Mouse (Mus musculus): ENCODE results near the gene Kansl1. TPM values are rescaled to one million over a fixed set of nuclear protein-coding genes. Genes with fewer than 3 reads are reported as not detected.

The Kansl1 gene
- total RNA-seq, 1 experiment, result 37.7 TPM

GRCm38 (mm10) chr11:104431807-104432206 lies 36.9 kb downstream of the Kansl1 start:
- no peaks in the 10 kb centered on the region; a peak in 1 of 4 replicates for H3K4me1 ChIP-seq (ENCODE audit: control insufficient read depth in 2 of 2, insufficient read depth in 2 of 2, low read length in 2 of 2, poor library complexity in 1 of 2)
- in situ Hi-C loops (cut with MboI; ENCODE audit: low sequenced_read_pairs in 2 of 2, unreplicated experiment in 2 of 2), result no loop called here
- no peak overlapping the region for H3K4me3 ChIP-seq (ENCODE audit: insufficient read depth in 1 of 2, low read depth in 1 of 2, low read length in 2 of 2, poor library complexity in 1 of 2, severe bottlenecking in 1 of 2)
- H3K36me3 ChIP-seq (ENCODE audit: control insufficient read depth, insufficient read depth, low read length, poor library complexity, severe bottlenecking), result no peaks in the 10 kb centered on the region
- TF ChIP-seq HCFC1 (IDR thresholded peaks at IDR 0.05; ENCODE audit: borderline replicate concordance, insufficient read depth, low read length), result no peak
- TF ChIP-seq ZNF384 (IDR thresholded peaks at IDR 0.05; ENCODE audit: low read depth, low read length), result no peak
- no peak for TF ChIP-seq CHD2 (IDR thresholded peaks at IDR 0.05; ENCODE audit: low read depth, low read length)
- TF ChIP-seq ZC3H11A (IDR thresholded peaks at IDR 0.05; ENCODE audit: borderline replicate concordance, low read depth, low read length), result no peak
- no peak overlapping the region for H3K9ac ChIP-seq (ENCODE audit: insufficient read depth, low read depth, low read length, poor library complexity, severe bottlenecking)
- DNase-seq (ENCODE audit: low read depth, low spot score), result no peak
- H3K9me3 ChIP-seq (ENCODE audit: control insufficient read depth, insufficient read depth, low read depth, low read length), result no peaks in the 10 kb centered on the region
- H3K27ac ChIP-seq (ENCODE audit: insufficient read depth, low read depth, low read length, poor library complexity, severe bottlenecking), result no peak overlapping the region

- DNase-seq (ENCODE audit: low read depth, low spot score), result no peak
- in situ Hi-C loops (cut with MboI; ENCODE audit: low sequenced_read_pairs in 2 of 2, unreplicated experiment in 2 of 2), result no loop called here
- no peaks in the 10 kb centered on the region for H3K9me3 ChIP-seq (ENCODE audit: control insufficient read depth, insufficient read depth, low read depth, low read length)
- H3K9ac ChIP-seq (ENCODE audit: insufficient read depth, low read depth, low read length, poor library complexity, severe bottlenecking), result peak overlapping the region; percentile 50; the same call in 1 of the 2 replicates
- H3K4me1 ChIP-seq (ENCODE audit: control insufficient read depth in 2 of 2, insufficient read depth in 2 of 2, low read length in 2 of 2, poor library complexity in 1 of 2), result 0 out of 4 replicates have a peak, but pooled peaks cover 0 to 1% of the 10 kb centered on the region in 2 experiments
- H3K4me3 ChIP-seq (ENCODE audit: insufficient read depth in 1 of 2, low read depth in 1 of 2, low read length in 2 of 2, poor library complexity in 1 of 2, severe bottlenecking in 1 of 2), result peak overlapping the region; percentile 44 to 50; a peak in 3 of 4 replicates
- TF ChIP-seq MAFK (IDR thresholded peaks at IDR 0.05; ENCODE audit: insufficient read depth, low read depth, low read length) (no peak), ZNF384 (IDR thresholded peaks at IDR 0.05; ENCODE audit: low read depth, low read length) (no peak), ZC3H11A (IDR thresholded peaks at IDR 0.05; ENCODE audit: borderline replicate concordance, low read depth, low read length) (no peak), CHD2 (IDR thresholded peaks at IDR 0.05; ENCODE audit: low read depth, low read length) (no peak), HCFC1 (IDR thresholded peaks at IDR 0.05; ENCODE audit: borderline replicate concordance, insufficient read depth, low read length) (no peak)
- H3K27ac ChIP-seq (ENCODE audit: insufficient read depth, low read depth, low read length, poor library complexity, severe bottlenecking), result no peak overlapping the region
- peaks cover 12% of the 10 kb centered on the region for H3K36me3 ChIP-seq (ENCODE audit: control insufficient read depth, insufficient read depth, low read length, poor library complexity, severe bottlenecking)
Measured at GRCm38 (mm10) chr11:104424727-104425416, 43.8 kb downstream of the Kansl1 start.

- Histone ChIP-seq H3K4me1 (ENCODE audit: control insufficient read depth in 2 of 2, insufficient read depth in 2 of 2, low read length in 2 of 2, poor library complexity in 1 of 2) (no peaks in the 10 kb centered on the region), H3K36me3 (ENCODE audit: control insufficient read depth, insufficient read depth, low read length, poor library complexity, severe bottlenecking) (peaks cover 2% of the 10 kb centered on the region), H3K9ac (ENCODE audit: insufficient read depth, low read depth, low read length, poor library complexity, severe bottlenecking) (no peak overlapping the region), H3K27ac (ENCODE audit: insufficient read depth, low read depth, low read length, poor library complexity, severe bottlenecking) (no peak overlapping the region), H3K9me3 (ENCODE audit: control insufficient read depth, insufficient read depth, low read depth, low read length) (no peaks in the 10 kb centered on the region), H3K4me3 (ENCODE audit: insufficient read depth in 1 of 2, low read depth in 1 of 2, low read length in 2 of 2, poor library complexity in 1 of 2, severe bottlenecking in 1 of 2) (no peak overlapping the region)
- TF ChIP-seq ZC3H11A (IDR thresholded peaks at IDR 0.05; ENCODE audit: borderline replicate concordance, low read depth, low read length) (no peak), ZNF384 (IDR thresholded peaks at IDR 0.05; ENCODE audit: low read depth, low read length) (no peak), CHD2 (IDR thresholded peaks at IDR 0.05; ENCODE audit: low read depth, low read length) (no peak), MAFK (IDR thresholded peaks at IDR 0.05; ENCODE audit: insufficient read depth, low read depth, low read length) (no peak), HCFC1 (IDR thresholded peaks at IDR 0.05; ENCODE audit: borderline replicate concordance, insufficient read depth, low read length) (no peak)
- in situ Hi-C loops (cut with MboI; ENCODE audit: low sequenced_read_pairs in 2 of 2, unreplicated experiment in 2 of 2), result no loop called here
- DNase-seq (ENCODE audit: low read depth, low spot score), result no peak
Measured at GRCm38 (mm10) chr11:104412254-104412653, 56.4 kb downstream of the Kansl1 start.

DNA sequence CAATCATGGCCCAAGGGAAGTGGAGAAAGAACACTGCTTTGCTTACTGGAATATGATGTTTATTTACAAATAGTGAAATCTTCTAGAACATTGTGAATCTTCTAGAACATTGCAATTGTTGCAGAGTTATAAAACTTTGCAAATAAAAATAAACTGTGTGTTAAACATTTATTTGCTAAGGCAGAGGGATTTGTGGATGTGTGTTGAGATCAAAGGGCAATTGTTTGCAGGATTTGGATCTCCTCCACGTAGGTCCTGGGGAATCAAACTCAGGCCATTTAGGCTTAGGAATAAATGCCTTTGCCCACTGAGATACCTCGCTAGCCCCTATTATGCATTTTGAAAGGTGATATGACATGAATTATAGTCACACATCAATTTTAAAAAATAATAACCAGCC lies 61.3 kb downstream of the Kansl1 start:
- Histone ChIP-seq H3K9ac (ENCODE audit: insufficient read depth, low read depth, low read length, poor library complexity, severe bottlenecking) (no peak overlapping the region), H3K9me3 (ENCODE audit: control insufficient read depth, insufficient read depth, low read depth, low read length) (no peaks in the 10 kb centered on the region), H3K36me3 (ENCODE audit: control insufficient read depth, insufficient read depth, low read length, poor library complexity, severe bottlenecking) (no peaks in the 10 kb centered on the region; the same call in 1 of the 2 replicates), H3K4me1 (ENCODE audit: control insufficient read depth in 2 of 2, insufficient read depth in 2 of 2, low read length in 2 of 2, poor library complexity in 1 of 2) (no peaks in the 10 kb centered on the region), H3K27ac (ENCODE audit: insufficient read depth, low read depth, low read length, poor library complexity, severe bottlenecking) (no peak overlapping the region), H3K4me3 (ENCODE audit: insufficient read depth in 1 of 2, low read depth in 1 of 2, low read length in 2 of 2, poor library complexity in 1 of 2, severe bottlenecking in 1 of 2) (no peak overlapping the region)
- DNase-seq (ENCODE audit: low read depth, low spot score), result no peak
- TF ChIP-seq ZC3H11A (IDR thresholded peaks at IDR 0.05; ENCODE audit: borderline replicate concordance, low read depth, low read length) (no peak), HCFC1 (IDR thresholded peaks at IDR 0.05; ENCODE audit: borderline replicate concordance, insufficient read depth, low read length) (no peak), MAFK (IDR thresholded peaks at IDR 0.05; ENCODE audit: insufficient read depth, low read depth, low read length) (no peak), ZNF384 (IDR thresholded peaks at IDR 0.05; ENCODE audit: low read depth, low read length) (no peak), CHD2 (IDR thresholded peaks at IDR 0.05; ENCODE audit: low read depth, low read length) (no peak)
- in situ Hi-C loops (cut with MboI; ENCODE audit: low sequenced_read_pairs in 2 of 2, unreplicated experiment in 2 of 2), result no loop called here
